Comparison of ENCODE assay signal across 22 mouse cellular contexts in genomic region chr6:120443363-120444355, GRCm38 (mm10). TPM values are rescaled to one million over a fixed set of nuclear protein-coding genes. Genes with fewer than 3 reads are reported as not detected.
DNase-seq lines count a peak whose midpoint lies in the region; ATAC-seq and TF ChIP-seq lines count a peak whose summit lies in the region.
"Had no signal": no experiment of that assay in that cellular context is flagged by ENCODE, and none has a peak within 500 bp of the region (broad histone marks: within the 10 kb centered on the region; RNA-seq: fewer than 3 reads in every experiment).

No protein-coding gene starts in this region.

- no peaks in the 10 kb centered on the region for H3K9me3 ChIP-seq in heart, embryonic 11.5 days (replicated peaks; ENCODE audit: control insufficient read depth, low read length)
- H3K9me3 ChIP-seq in liver, postnatal 0 days (ENCODE audit: low read length), result no peaks in the 10 kb centered on the region
- no peaks in the 10 kb centered on the region for H3K9me3 ChIP-seq in liver, embryonic 11.5 days (ENCODE audit: control insufficient read depth, low read length)
- no peaks in the 10 kb centered on the region for H3K9me3 ChIP-seq in kidney, embryonic 15.5 days (replicated peaks)
- H3K9me3 ChIP-seq: G1E; midbrain, embryonic 12.5 days; neural tube, embryonic 15.5 days had no signal

- no peak for DNase-seq in heart, adult 18-20 months
- DNase-seq in liver, postnatal 0 days, result no peak
- no peak for DNase-seq in liver, embryonic 11.5 days (ENCODE audit: low spot score)
- peak; percentile 36 for DNase-seq in yolk sac, embryonic 10.5 days (ENCODE audit: low spot score)
- no peak for DNase-seq in urinary bladder, postnatal 10 days (ENCODE audit: low spot score)
- DNase-seq in spleen, postnatal 36 days (ENCODE audit: low spot score in 2 of 2), result no peak
- DNase-seq: adrenal gland, postnatal 14 days; cerebellum, adult 8-10 months; forebrain, postnatal 0 days; gastrocnemius, postnatal 36 days; lung, postnatal 4 days; right cerebral cortex, postnatal 4 days; thymus, adult 2 months had no signal

- H3K9ac ChIP-seq in heart, embryonic 11.5 days (ENCODE audit: low read depth, low read length), result no peak overlapping the region
- no peak overlapping the region for H3K9ac ChIP-seq in liver, postnatal 0 days (replicated peaks)
- H3K9ac ChIP-seq in liver, embryonic 11.5 days (ENCODE audit: low read depth, low read length), result no peak overlapping the region
- H3K9ac ChIP-seq in kidney, embryonic 15.5 days, result no peak overlapping the region
- H3K9ac ChIP-seq: forebrain, postnatal 0 days; midbrain, embryonic 12.5 days; neural tube, embryonic 15.5 days had no signal

- TF ChIP-seq CTCF in liver, postnatal 0 days (IDR thresholded peaks at IDR 0.05; ENCODE audit: low read depth), result no peak

- H3K4me3 ChIP-seq in heart, embryonic 11.5 days (ENCODE audit: low read depth, low read length), result no peak overlapping the region
- no peak overlapping the region for H3K4me3 ChIP-seq in liver, postnatal 0 days (ENCODE audit: low read depth, low read length)
- no peak overlapping the region for H3K4me3 ChIP-seq in liver, embryonic 11.5 days (ENCODE audit: low read depth, low read length)
- no peak overlapping the region for H3K4me3 ChIP-seq in kidney, embryonic 15.5 days (replicated peaks)
- H3K4me3 ChIP-seq: erythroblast, embryonic 14.5 days; layer of hippocampus, adult 2 months; midbrain, embryonic 12.5 days; neural tube, embryonic 15.5 days had no signal

- peak overlapping the region; percentile 6; the same call in 1 of the 2 replicates for H3K27ac ChIP-seq in heart, embryonic 11.5 days (ENCODE audit: low read depth, low read length)
- peak overlapping the region; percentile 50 for H3K27ac ChIP-seq in liver, postnatal 0 days (ENCODE audit: low read depth)
- H3K27ac ChIP-seq in liver, embryonic 11.5 days (ENCODE audit: low read depth, low read length), result no peak overlapping the region
- H3K27ac ChIP-seq in kidney, embryonic 15.5 days, result peak overlapping the region; percentile 34; the same call in 1 of the 2 replicates
- H3K27ac ChIP-seq: hindbrain, postnatal 0 days; layer of hippocampus, adult 2 months; midbrain, embryonic 12.5 days; neural tube, embryonic 15.5 days had no signal

- ATAC-seq in heart, embryonic 11.5 days (replicated peaks; ENCODE audit: insufficient number of reproducible peaks, low FRiP score, low TSS enrichment), result no peak
- peak; percentile 51; the same call in 1 of the 2 replicates for ATAC-seq in liver, postnatal 0 days
- no peak for ATAC-seq in liver, embryonic 11.5 days (replicated peaks; ENCODE audit: low FRiP score)
- ATAC-seq in kidney, embryonic 15.5 days (replicated peaks; ENCODE audit: low FRiP score), result no peak
- ATAC-seq: forebrain, postnatal 0 days; hindbrain, postnatal 0 days had no signal

- no peaks in the 10 kb centered on the region for H3K27me3 ChIP-seq in heart, embryonic 11.5 days (ENCODE audit: control insufficient read depth, insufficient read depth, low read length)
- no peaks in the 10 kb centered on the region for H3K27me3 ChIP-seq in liver, postnatal 0 days (ENCODE audit: insufficient read depth, low read length)
- H3K27me3 ChIP-seq in liver, embryonic 11.5 days (replicated peaks; ENCODE audit: control insufficient read depth, insufficient read depth, low read length), result no peaks in the 10 kb centered on the region
- H3K27me3 ChIP-seq in kidney, embryonic 15.5 days, result no peaks in the 10 kb centered on the region
- H3K27me3 ChIP-seq: midbrain, embryonic 12.5 days; neural tube, embryonic 15.5 days had no signal

- no peaks in the 10 kb centered on the region for H3K4me1 ChIP-seq in heart, embryonic 11.5 days (ENCODE audit: control insufficient read depth, insufficient read depth, low read length)
- H3K4me1 ChIP-seq in liver, postnatal 0 days (ENCODE audit: insufficient read depth), result 0 out of 2 replicates have a peak, but pooled peaks cover 3% of the 10 kb centered on the region
- no peaks in the 10 kb centered on the region for H3K4me1 ChIP-seq in liver, embryonic 11.5 days (replicated peaks; ENCODE audit: control insufficient read depth, insufficient read depth, low read length)
- H3K4me1 ChIP-seq in kidney, embryonic 15.5 days, result 0 out of 2 replicates have a peak, but pooled peaks cover 3% of the 10 kb centered on the region
- H3K4me1 ChIP-seq: midbrain, embryonic 12.5 days; neural tube, embryonic 15.5 days had no signal

- H3K36me3 ChIP-seq in heart, embryonic 11.5 days (ENCODE audit: control insufficient read depth, insufficient read depth, low read length), result peaks cover 26% of the 10 kb centered on the region
- peaks cover 23% of the 10 kb centered on the region for H3K36me3 ChIP-seq in liver, postnatal 0 days (replicated peaks; ENCODE audit: insufficient read depth, low read length)
- peaks cover 16% of the 10 kb centered on the region for H3K36me3 ChIP-seq in liver, embryonic 11.5 days (ENCODE audit: control insufficient read depth, insufficient read depth, low read length)
- peaks cover 54% of the 10 kb centered on the region for H3K36me3 ChIP-seq in kidney, embryonic 15.5 days

- TF ChIP-seq EP300 in liver, postnatal 0 days (IDR thresholded peaks at IDR 0.05; ENCODE audit: low read depth), result no peak

- no peak overlapping the region for H3K4me2 ChIP-seq in heart, embryonic 11.5 days
- no peak overlapping the region for H3K4me2 ChIP-seq in liver, postnatal 0 days (ENCODE audit: low read depth, low read length)
- no peak overlapping the region for H3K4me2 ChIP-seq in liver, embryonic 11.5 days
- H3K4me2 ChIP-seq in kidney, embryonic 15.5 days, result no peak overlapping the region
- H3K4me2 ChIP-seq: midbrain, embryonic 12.5 days; neural tube, embryonic 15.5 days had no signal

- WGBS in heart, embryonic 11.5 days (ENCODE audit: insufficient replicate concordance), result 77% methylated on average over 14 of the region's 14 CpGs
- 77% methylated on average over 14 of the region's 14 CpGs for WGBS in liver, postnatal 0 days (ENCODE audit: insufficient replicate concordance)
- WGBS in liver, embryonic 11.5 days, result 86% methylated on average over 14 of the region's 14 CpGs
- 80% methylated on average over 14 of the region's 14 CpGs for WGBS in kidney, embryonic 15.5 days

RNA-seq across cellular contexts. Expression of gene Il17ra, which starts 19.4 kb away (rescaled TPM):
- polyA plus RNA-seq in heart, embryonic 11.5 days (2014; fragmentation: Nextera tagmentation; extraction: Ambion mirVana), result 1.9 and 4.2 TPM in 2 replicates
- 1 to 10 TPM; 2.3 to 3.0 TPM for total RNA-seq in heart, adult 18-20 months (2021)
- 9.4 and 10.6 TPM in 2 replicates for polyA plus RNA-seq in liver, postnatal 0 days (2015; fragmentation: Nextera tagmentation; extraction: Ambion mirVana)
- polyA plus RNA-seq in liver, embryonic 11.5 days (2014; fragmentation: Nextera tagmentation; extraction: Ambion mirVana), result 6.8 and 8.7 TPM in 2 replicates
- polyA plus RNA-seq in kidney, embryonic 15.5 days (2015; fragmentation: Nextera tagmentation; extraction: Ambion mirVana), result 4.4 and 5.4 TPM in 2 replicates

RNA-seq across cellular contexts. Expression of gene Tmem121b, which starts 49.9 kb away (rescaled TPM):
- 0.04 and 0.09 TPM in 2 replicates for polyA plus RNA-seq in heart, embryonic 11.5 days (2014; fragmentation: Nextera tagmentation; extraction: Ambion mirVana)
- not detected for total RNA-seq in heart, adult 18-20 months (2021)
- polyA plus RNA-seq in liver, postnatal 0 days (2015; fragmentation: Nextera tagmentation; extraction: Ambion mirVana), result not detected in 2 replicates
- 0.07 TPM in 1 of 2 replicates, not detected in the other for polyA plus RNA-seq in liver, embryonic 11.5 days (2014; fragmentation: Nextera tagmentation; extraction: Ambion mirVana)
- 0.06 and 0.13 TPM in 2 replicates for polyA plus RNA-seq in kidney, embryonic 15.5 days (2015; fragmentation: Nextera tagmentation; extraction: Ambion mirVana)
- total RNA-seq: gastrocnemius, postnatal 36 days had no signal
- polyA plus RNA-seq: erythroblast, embryonic 14.5 days; G1E; liver, embryonic 16.5 days had no signal
